Mouse (Mus musculus) kidney, adult 2 months (tissue): ENCODE data around the gene Pcare.

Source experiments
- CTCF ChIP-seq: fragments of 200-500 bp; conservative IDR thresholded peaks from 2 replicates; pipeline ENCODE4 v1.5.1; 2011; ENCODE audit warnings: low read depth, mild to moderate bottlenecking, control low read depth, low read length, moderate library complexity, mixed read lengths; ENCODE audit not compliant: insufficient read depth, insufficient read length
- POLR2A ChIP-seq: fragments of 200-500 bp; IDR thresholded peaks from one replicate; pipeline ENCODE4 v1.6.1; 2011; ENCODE audit warnings: low read depth, low read length, control low read depth

- no peak for TF ChIP-seq CTCF
- TF ChIP-seq POLR2A: no peak
Measured at GRCm38 (mm10) chr17:71747561-71747960, 5.1 kb downstream of the Pcare start.
